Mouse (Mus musculus): ENCODE measurements around the gene Zfp961.
"Not testable (repeated sequence)": the region's sequence is repeated elsewhere in the genome, so short reads cannot be mapped to it uniquely, and the experiment has no call there.

Zfp961 gene

GRCm38 (mm10) chr8:71950482-71951221, at the start of gene Zfp961:
TSS of gene Zfp961 (plus strand) at chr8:71951038.
- DNase-seq = peak; percentile 97

GRCm38 (mm10) chr8:71903084-71903483, 47.8 kb upstream of the Zfp961 start:
- not testable (repeated sequence) for DNase-seq

GRCm38 (mm10) chr8:71906809-71907208, 44.0 kb upstream of the Zfp961 start:
- no peak for DNase-seq

- no peak for DNase-seq
Measured at GRCm38 (mm10) chr8:71907798-71908257, 43.0 kb upstream of the Zfp961 start.

GRCm38 (mm10) chr8:71908309-71909261, 42.3 kb upstream of the Zfp961 start, which contains the start of the genes Zfp882 and Zfp617:
TSS of gene Zfp882 (plus strand) at chr8:71908608.
TSS of gene Zfp617 (plus strand) at chr8:71908635.
- peak; percentile 81 for DNase-seq

- no peak for DNase-seq
Measured at GRCm38 (mm10) chr8:71912286-71912685, 38.6 kb upstream of the Zfp961 start.

- DNase-seq = peak; percentile 95
Measured at GRCm38 (mm10) chr8:71922567-71923401, 28.1 kb upstream of the Zfp961 start.

GRCm38 (mm10) chr8:71925791-71926190, 25.0 kb upstream of the Zfp961 start:
- DNase-seq = no peak

- no peak for DNase-seq
Measured at GRCm38 (mm10) chr8:71926551-71926950, 24.3 kb upstream of the Zfp961 start.

- no peak for DNase-seq
Measured at GRCm38 (mm10) chr8:71927779-71928178, 23.1 kb upstream of the Zfp961 start.

GRCm38 (mm10) chr8:71938037-71938436, 12.8 kb upstream of the Zfp961 start:
- DNase-seq = not testable (repeated sequence)

GRCm38 (mm10) chr8:71940293-71941208, 10.3 kb upstream of the Zfp961 start:
- DNase-seq = peak; percentile 70

- no peak for DNase-seq
Measured at GRCm38 (mm10) chr8:71941776-71942175, 9.1 kb upstream of the Zfp961 start.

- DNase-seq = no peak
Measured at GRCm38 (mm10) chr8:71948624-71949023, 2.2 kb upstream of the Zfp961 start.

- DNase-seq = peak; percentile 9
Measured at GRCm38 (mm10) chr8:71951436-71952161, 761 bp downstream of the Zfp961 start.

GRCm38 (mm10) chr8:71952489-71952888, 1.7 kb downstream of the Zfp961 start:
- no peak for DNase-seq

- not testable (repeated sequence) for DNase-seq
Measured at GRCm38 (mm10) chr8:71952961-71953700, 2.3 kb downstream of the Zfp961 start.

GRCm38 (mm10) chr8:71954666-71955065, 3.8 kb downstream of the Zfp961 start:
- DNase-seq = no peak

GRCm38 (mm10) chr8:71960483-71960882, 9.6 kb downstream of the Zfp961 start:
- DNase-seq = no peak

GRCm38 (mm10) chr8:71961796-71962195, 11.0 kb downstream of the Zfp961 start:
- DNase-seq = no peak

Data from liver (tissue).